Mouse (Mus musculus): ENCODE results near the gene Pxn.

DNA sequence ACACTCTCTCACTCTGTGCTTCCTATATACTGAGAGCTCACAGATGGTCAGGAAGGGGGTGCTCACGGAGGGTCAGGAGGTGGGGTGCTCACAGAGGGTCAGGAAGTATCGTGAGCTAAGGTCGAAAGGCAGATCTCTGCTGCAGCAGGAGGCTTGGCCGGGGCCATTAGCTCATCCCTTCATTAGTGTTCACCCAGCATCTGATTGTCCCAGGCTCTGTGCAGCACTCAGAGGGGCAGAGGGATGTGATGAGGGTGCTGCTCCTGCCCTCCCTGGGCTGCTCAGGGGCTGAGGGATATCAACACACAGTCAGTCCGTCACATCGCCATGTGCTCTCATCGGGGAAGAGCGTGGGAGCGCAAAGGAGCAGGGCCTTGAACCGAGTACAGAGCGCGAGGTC lies 18.0 kb downstream of the Pxn start:
- TF ChIP-seq CTCF (IDR thresholded peaks at IDR 0.05; ENCODE audit: control insufficient read depth, insufficient read depth, insufficient replicate concordance, low read depth, low read length), result no peak
- TF ChIP-seq POLR2A (IDR thresholded peaks at IDR 0.05; ENCODE audit: control insufficient read depth, low read depth, low read length), result no peak
